Mouse (Mus musculus) thymus, adult 2 months (tissue): ENCODE measurements around the gene St6galnac6. TPM values are rescaled to one million over a fixed set of nuclear protein-coding genes. Genes with fewer than 3 reads are reported as not detected.

ENCODE experiments used
- DNase-seq: peaks from one replicate; pipeline ENCODE4 v3.0.0; 2021
- H3K27ac ChIP-seq: fragments of 200-500 bp; 2 replicates; pipeline ENCODE4 v1.5.1; 2012; ENCODE audit warnings: low read length, control low read depth; ENCODE audit not compliant: control insufficient read depth, insufficient read depth
- H3K27me3 ChIP-seq: fragments of 200-500 bp; 2 replicates; pipeline ENCODE4 v1.6.1; 2012; ENCODE audit warnings: mild to moderate bottlenecking, low read length, moderate library complexity, mixed read lengths; ENCODE audit not compliant: control insufficient read depth, insufficient read depth
- H3K36me3 ChIP-seq: fragments of 200-500 bp; 2 replicates; pipeline ENCODE4 v1.6.1; 2012; ENCODE audit warnings: mild to moderate bottlenecking, low read length, moderate library complexity; ENCODE audit not compliant: control insufficient read depth, insufficient read depth
- H3K4me1 ChIP-seq: fragments of 200-500 bp; replicated peaks from 2 replicates; pipeline ENCODE4 v1.6.1; 2012; ENCODE audit warnings: low read length; ENCODE audit not compliant: control insufficient read depth, insufficient read depth
- H3K4me3 ChIP-seq: fragments of 200-500 bp; 2 replicates; pipeline ENCODE4 v1.5.1; 2012; ENCODE audit warnings: mild to moderate bottlenecking, low read length, control low read depth, moderate library complexity; ENCODE audit not compliant: control insufficient read depth, insufficient read depth
- CTCF ChIP-seq: fragments of 200-500 bp; IDR thresholded peaks from 2 replicates; pipeline ENCODE4 v1.5.1; 2012; ENCODE audit warnings: mild to moderate bottlenecking, control low read depth, low read length, moderate library complexity, borderline replicate concordance; ENCODE audit not compliant: control insufficient read depth, poor library complexity, insufficient read depth; ENCODE audit errors: extremely low read depth
- POLR2A ChIP-seq: fragments of 200-500 bp; IDR thresholded peaks from 2 replicates; pipeline ENCODE4 v1.6.1; 2012; ENCODE audit warnings: mild to moderate bottlenecking, low read length, control low read depth, moderate library complexity; ENCODE audit not compliant: control insufficient read depth, poor library complexity, insufficient read depth; ENCODE audit errors: extremely low read depth
- WGBS: fragments of 180-500 bp; shearing (Covaris S2); methylation state at CpG from one replicate; pipeline ENCODE4 v1.1.7; 2018; 5-methylcytosine and 5-hydroxymethylcytosine counted together
- polyA plus RNA-seq: library from polyadenylated mRNA; depleted of rRNA; stranded (reverse); fragments of >200 nt; gene quantifications from 2 replicates; pipeline ENCODE4 v1.2.3, GENCODE M21; 2012

The St6galnac6 gene
- polyA plus RNA-seq, 1 experiment: 25.9 TPM

- Histone ChIP-seq H3K4me3 (no peak overlapping the region), H3K27ac (no peak overlapping the region), H3K4me1 (peaks cover 16% of the 10 kb centered on the region), H3K36me3 (no peaks in the 10 kb centered on the region), H3K27me3 (no peaks in the 10 kb centered on the region)
- TF ChIP-seq CTCF: no peak
- no peak for TF ChIP-seq POLR2A
- no peak for DNase-seq
- 93% methylated on average over 6 of the region's 6 CpGs for WGBS
Observed at GRCm38 (mm10) chr2:32591249-32591648, 8.3 kb upstream of the St6galnac6 start.

- no peak for TF ChIP-seq POLR2A
- no peak for TF ChIP-seq CTCF
- 96% methylated on average over 13 of the region's 13 CpGs for WGBS
Observed at GRCm38 (mm10) chr2:32596725-32597124, 2.8 kb upstream of the St6galnac6 start.

GRCm38 (mm10) chr2:32597248-32597647 lies 2.3 kb upstream of the St6galnac6 start:
- TF ChIP-seq CTCF (no peak), POLR2A (no peak)
- DNase-seq: no peak
- Histone ChIP-seq H3K4me1 (peaks cover 2% of the 10 kb centered on the region; the same call in 1 of the 2 replicates), H3K36me3 (no peaks in the 10 kb centered on the region), H3K4me3 (no peak overlapping the region), H3K27ac (no peak overlapping the region), H3K27me3 (no peaks in the 10 kb centered on the region)
- WGBS: 96% methylated on average over 5 of the region's 5 CpGs

More at GRCm38 (mm10) chr2:32596725-32597124, 2.8 kb upstream of the St6galnac6 start:
- H3K36me3 ChIP-seq: no peaks in the 10 kb centered on the region
- no peak overlapping the region for H3K27ac ChIP-seq
- H3K4me1 ChIP-seq: no peaks in the 10 kb centered on the region; the same call in 1 of the 2 replicates
- no peak overlapping the region for H3K4me3 ChIP-seq
- no peak for DNase-seq
- no peaks in the 10 kb centered on the region for H3K27me3 ChIP-seq

- DNase-seq: no peak
Observed at GRCm38 (mm10) chr2:32597699-32598098, 1.8 kb upstream of the St6galnac6 start.

GRCm38 (mm10) chr2:32598506-32598905 lies 1.0 kb upstream of the St6galnac6 start:
- no peak for DNase-seq
- TF ChIP-seq CTCF: no peak
- no peak for TF ChIP-seq POLR2A
- Histone ChIP-seq H3K36me3 (no peaks in the 10 kb centered on the region), H3K27ac (no peak overlapping the region), H3K27me3 (no peaks in the 10 kb centered on the region), H3K4me1 (peaks cover 6% of the 10 kb centered on the region), H3K4me3 (no peak overlapping the region)
- WGBS: 94% methylated on average over 8 of the region's 8 CpGs

More at GRCm38 (mm10) chr2:32597699-32598098, 1.8 kb upstream of the St6galnac6 start:
- peaks cover 6% of the 10 kb centered on the region for H3K4me1 ChIP-seq
- no peak overlapping the region for H3K27ac ChIP-seq
- H3K27me3 ChIP-seq: no peaks in the 10 kb centered on the region
- WGBS: 94% methylated on average over 5 of the region's 5 CpGs
- TF ChIP-seq POLR2A (no peak), CTCF (no peak)
- no peaks in the 10 kb centered on the region for H3K36me3 ChIP-seq
- H3K4me3 ChIP-seq: no peak overlapping the region

- H3K27me3 ChIP-seq: no peaks in the 10 kb centered on the region
- no peak overlapping the region for H3K4me3 ChIP-seq
- no peak for TF ChIP-seq POLR2A
- no peak for TF ChIP-seq CTCF
- peak; percentile 32 for DNase-seq
- no peaks in the 10 kb centered on the region for H3K36me3 ChIP-seq
- 55% methylated on average over 8 of the region's 8 CpGs for WGBS
- no peak overlapping the region for H3K27ac ChIP-seq
- H3K4me1 ChIP-seq: peaks cover 8% of the 10 kb centered on the region
Observed at GRCm38 (mm10) chr2:32601417-32602065, 2.0 kb downstream of the St6galnac6 start.
